Mouse (Mus musculus) spleen, adult 2 months (tissue): ENCODE data around the gene Dusp9.

ENCODE experiments used
- CTCF ChIP-seq: fragments of 200-500 bp; IDR thresholded peaks from 2 replicates; pipeline ENCODE4 v1.5.1; 2011; ENCODE audit warnings: mild to moderate bottlenecking, inconsistent platforms; ENCODE audit not compliant: insufficient read depth, insufficient read length, insufficient replicate concordance; ENCODE audit errors: extremely low read depth
- POLR2A ChIP-seq: fragments of 200-500 bp; IDR thresholded peaks from 2 replicates; pipeline ENCODE4 v1.6.1; 2011; ENCODE audit warnings: low read depth, low read length, inconsistent platforms

- no peak for TF ChIP-seq POLR2A
- TF ChIP-seq CTCF = no peak
Observed at GRCm38 (mm10) chrX:73653392-73653791, 14.2 kb downstream of the Dusp9 start.
